Mouse (Mus musculus) ES-Bruce4 (cell line): ENCODE results near the gene Ogfod3. TPM values are rescaled to one million over a fixed set of nuclear protein-coding genes. Genes with fewer than 3 reads are reported as not detected.

ENCODE experiments used
- H3K27ac ChIP-seq: 2 replicates; pipeline ENCODE4 v1.5.1; 2012; ENCODE audit warnings: low read length, inconsistent platforms; ENCODE audit not compliant: insufficient read depth
- H3K27me3 ChIP-seq: 2 replicates; pipeline ENCODE4 v1.6.1; 2012; ENCODE audit warnings: mild to moderate bottlenecking, low read length, inconsistent platforms; ENCODE audit not compliant: control insufficient read depth, poor library complexity, insufficient read depth, severe bottlenecking
- H3K36me3 ChIP-seq: 2 replicates; pipeline ENCODE4 v1.6.1; 2012; ENCODE audit warnings: inconsistent platforms, mild to moderate bottlenecking, low read length, moderate library complexity; ENCODE audit not compliant: control insufficient read depth, poor library complexity, insufficient read depth, severe bottlenecking
- H3K4me1 ChIP-seq: one replicate; pipeline ENCODE4 v1.8.1; 2011; ENCODE audit warnings: low read length; ENCODE audit not compliant: control insufficient read depth, insufficient read depth
- H3K4me3 ChIP-seq: 2 replicates; pipeline ENCODE4 v1.5.1; 2011; ENCODE audit warnings: low read depth, mild to moderate bottlenecking, low read length
- H3K9ac ChIP-seq: 2 replicates; pipeline ENCODE4 v1.6.1; 2012; ENCODE audit warnings: low read depth, mild to moderate bottlenecking, inconsistent platforms; ENCODE audit not compliant: poor library complexity, severe bottlenecking
- H3K9me3 ChIP-seq: replicated peaks from 2 replicates; pipeline ENCODE4 v1.6.1; 2012; ENCODE audit warnings: mild to moderate bottlenecking, low read length, inconsistent platforms; ENCODE audit not compliant: control insufficient read depth, poor library complexity, insufficient read depth, severe bottlenecking
- CTCF ChIP-seq: IDR thresholded peaks from one replicate; pipeline ENCODE4 v1.8.1; 2011; ENCODE audit warnings: low read depth, low read length
- EP300 ChIP-seq: IDR thresholded peaks from 2 replicates; pipeline ENCODE4 v1.6.1; 2011; ENCODE audit warnings: low read depth, low read length; ENCODE audit not compliant: insufficient read depth
- POLR2A ChIP-seq: IDR thresholded peaks from one replicate; pipeline ENCODE4 v1.8.1; 2011; ENCODE audit warnings: low read length; ENCODE audit not compliant: insufficient read depth
- polyA plus RNA-seq: library from polyadenylated mRNA; stranded (reverse); fragments of >200 nt; gene quantifications from 2 replicates; pipeline ENCODE4 v1.2.4, GENCODE M21; 2011; ENCODE audit warnings: low read depth; ENCODE audit not compliant: missing spikeins, insufficient read depth, insufficient read length

The Ogfod3 gene
- polyA plus RNA-seq, 1 experiment: 8.8 TPM

DNA sequence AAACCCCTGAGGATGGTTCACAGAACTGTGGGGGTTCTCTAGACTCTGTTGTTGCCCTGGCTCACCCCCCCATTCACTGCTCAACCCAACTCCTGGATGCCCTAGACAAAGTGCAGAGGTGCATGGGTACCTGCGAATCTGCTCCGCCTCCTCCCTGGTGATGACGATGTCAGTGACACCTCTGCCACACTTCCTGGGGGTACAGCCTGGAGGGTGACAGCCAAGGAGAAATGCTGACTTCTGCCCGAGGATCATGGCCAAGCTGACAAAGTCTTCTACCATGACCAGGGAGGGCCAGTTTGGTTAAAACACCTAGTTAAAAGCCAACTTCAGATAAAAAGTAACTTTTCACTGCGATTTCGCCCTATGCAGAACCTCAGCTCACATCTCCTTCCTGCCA, 3.7 kb downstream of the Ogfod3 start:
- H3K27ac ChIP-seq: no peak overlapping the region
- no peaks in the 10 kb centered on the region for H3K9me3 ChIP-seq
- no peaks in the 10 kb centered on the region for H3K4me1 ChIP-seq
- no peak overlapping the region for H3K4me3 ChIP-seq
- no peak overlapping the region for H3K9ac ChIP-seq
- TF ChIP-seq EP300 (no peak), POLR2A (no peak), CTCF (no peak)
- H3K27me3 ChIP-seq: no peaks in the 10 kb centered on the region
- H3K36me3 ChIP-seq: no peaks in the 10 kb centered on the region

DNA sequence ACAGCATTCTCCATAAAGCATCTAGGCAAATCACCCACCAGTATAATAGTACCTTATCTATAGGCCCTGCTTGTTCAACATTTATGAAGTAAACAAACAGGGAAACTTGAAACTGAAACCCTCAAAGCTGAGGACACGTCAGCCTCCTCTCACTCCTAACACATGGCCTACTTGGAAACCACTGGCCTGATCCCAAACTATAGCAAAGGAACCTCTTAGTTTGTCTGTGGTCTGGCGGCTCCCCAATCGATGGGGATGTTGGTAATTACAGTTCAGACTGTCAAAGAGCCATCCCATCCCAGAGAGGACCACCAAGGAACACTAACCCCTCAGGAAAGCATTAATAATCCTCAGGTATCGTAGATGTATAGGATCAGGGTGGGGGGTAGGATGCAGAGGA, 4.7 kb downstream of the Ogfod3 start:
- no peak overlapping the region for H3K9ac ChIP-seq

GRCm38 (mm10) chr11:121198622-121199021, 5.9 kb downstream of the Ogfod3 start:
- no peaks in the 10 kb centered on the region for H3K36me3 ChIP-seq
- no peak overlapping the region for H3K4me3 ChIP-seq
- H3K9me3 ChIP-seq: no peaks in the 10 kb centered on the region
- H3K4me1 ChIP-seq: no peaks in the 10 kb centered on the region
- TF ChIP-seq POLR2A: no peak
- TF ChIP-seq CTCF: no peak
- TF ChIP-seq EP300: no peak
- H3K27me3 ChIP-seq: no peaks in the 10 kb centered on the region
- H3K27ac ChIP-seq: no peak overlapping the region
- H3K9ac ChIP-seq: no peak overlapping the region

More for the DNA sequence above, 4.7 kb downstream of the Ogfod3 start:
- Histone ChIP-seq H3K4me1 (no peaks in the 10 kb centered on the region), H3K27ac (no peak overlapping the region), H3K4me3 (no peak overlapping the region), H3K27me3 (no peaks in the 10 kb centered on the region), H3K36me3 (no peaks in the 10 kb centered on the region), H3K9me3 (no peaks in the 10 kb centered on the region)
- TF ChIP-seq EP300 (no peak), POLR2A (no peak), CTCF (no peak)

GRCm38 (mm10) chr11:121193415-121193814, 11.1 kb downstream of the Ogfod3 start:
- no peak overlapping the region for H3K27ac ChIP-seq
- H3K4me3 ChIP-seq: no peak overlapping the region
- TF ChIP-seq EP300 (no peak), CTCF (no peak), POLR2A (no peak)
- H3K27me3 ChIP-seq: no peaks in the 10 kb centered on the region
- H3K4me1 ChIP-seq: no peaks in the 10 kb centered on the region
- no peak overlapping the region for H3K9ac ChIP-seq
- H3K9me3 ChIP-seq: no peaks in the 10 kb centered on the region
- H3K36me3 ChIP-seq: no peaks in the 10 kb centered on the region

- no peak for TF ChIP-seq EP300
- TF ChIP-seq CTCF: no peak
- TF ChIP-seq POLR2A: no peak
- Histone ChIP-seq H3K9me3 (no peaks in the 10 kb centered on the region), H3K4me1 (no peaks in the 10 kb centered on the region), H3K36me3 (no peaks in the 10 kb centered on the region), H3K9ac (no peak overlapping the region), H3K27ac (no peak overlapping the region), H3K27me3 (no peaks in the 10 kb centered on the region), H3K4me3 (no peak overlapping the region)
These were observed 11.8 kb downstream of the Ogfod3 start for GRCm38 (mm10) chr11:121192742-121193141.

DNA sequence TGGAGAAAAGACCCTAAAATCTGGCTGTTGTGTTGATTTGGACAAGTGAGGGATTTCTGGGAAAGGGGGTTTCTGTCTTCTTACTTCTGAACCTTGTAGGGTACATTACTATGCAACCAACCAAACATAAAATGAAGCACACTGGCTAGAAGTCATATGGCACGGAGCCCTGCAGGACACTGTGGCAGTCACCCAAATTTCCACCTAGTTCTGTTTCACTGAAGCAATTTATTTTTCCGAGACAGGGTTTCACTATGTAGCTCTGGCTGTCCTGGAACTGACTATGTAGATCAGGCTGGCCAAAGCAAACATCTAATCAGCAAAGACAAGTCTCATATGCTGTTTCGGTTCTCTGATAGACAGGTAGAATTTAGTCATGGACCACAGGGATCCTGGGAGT, 14.8 kb downstream of the Ogfod3 start:
- Histone ChIP-seq H3K27me3 (no peaks in the 10 kb centered on the region), H3K4me1 (no peaks in the 10 kb centered on the region)
- TF ChIP-seq EP300 (no peak), POLR2A (no peak), CTCF (no peak)

More for the DNA sequence above, 14.8 kb downstream of the Ogfod3 start:
- H3K9ac ChIP-seq: no peak overlapping the region
- no peak overlapping the region for H3K4me3 ChIP-seq
- H3K27ac ChIP-seq: no peak overlapping the region
- H3K9me3 ChIP-seq: no peaks in the 10 kb centered on the region
- H3K36me3 ChIP-seq: no peaks in the 10 kb centered on the region
